Mouse (Mus musculus) ES-E14 (cell line): ENCODE measurements around the gene Dnajb14. TPM values are rescaled to one million over a fixed set of nuclear protein-coding genes. Genes with fewer than 3 reads are reported as not detected.
A peak's percentile ranks its signal among the peaks of the same experiment; 100 is the strongest.

Experiments used
- DNase-seq: peaks from one replicate; pipeline ENCODE4 v3.0.0-alpha.2; 2013; ENCODE audit warnings: low read depth, low spot score
- H3K27ac ChIP-seq: 2 replicates; pipeline ENCODE4 v1.5.1; 2012; ENCODE audit warnings: low read depth, mild to moderate bottlenecking, low read length, moderate library complexity, mixed read lengths; ENCODE audit not compliant: poor library complexity, insufficient read depth, severe bottlenecking
- H3K36me3 ChIP-seq: 2 replicates; pipeline ENCODE4 v1.6.1; 2012; ENCODE audit warnings: mild to moderate bottlenecking, low read length, moderate library complexity, mixed read lengths; ENCODE audit not compliant: control insufficient read depth, poor library complexity, insufficient read depth, severe bottlenecking
- H3K4me1 ChIP-seq, 2 experiments: fragments of 150-350 bp in 1 of 2; sonication (generic) in 1 of 2; 2 replicates each; pipeline ENCODE4 v1.6.1; 2012; ENCODE audit warnings: low read length in 2 of 2, mild to moderate bottlenecking in 1 of 2, mixed read lengths in 1 of 2; ENCODE audit not compliant: control insufficient read depth in 2 of 2, insufficient read depth in 2 of 2, poor library complexity in 1 of 2
- H3K4me3 ChIP-seq, 2 experiments: fragments of 150-350 bp in 1 of 2; sonication (generic) in 1 of 2; 2 replicates each; pipeline ENCODE4 v1.5.1; 2012; ENCODE audit warnings: low read length in 2 of 2, low read depth in 1 of 2, mild to moderate bottlenecking in 1 of 2, mixed read lengths in 1 of 2; ENCODE audit not compliant: insufficient read depth in 1 of 2, poor library complexity in 1 of 2, severe bottlenecking in 1 of 2
- H3K9ac ChIP-seq: 2 replicates; pipeline ENCODE4 v1.6.1; 2012; ENCODE audit warnings: low read depth, mild to moderate bottlenecking, low read length, mixed read lengths; ENCODE audit not compliant: poor library complexity, insufficient read depth, severe bottlenecking
- H3K9me3 ChIP-seq: fragments of 150-350 bp; sonication (generic); 2 replicates; pipeline ENCODE4 v1.6.1; 2012; ENCODE audit warnings: low read depth, mild to moderate bottlenecking, low read length; ENCODE audit not compliant: control insufficient read depth, insufficient read depth
- CHD2 ChIP-seq: IDR thresholded peaks from 2 replicates; pipeline ENCODE4 v1.6.1; 2014; ENCODE audit warnings: mild to moderate bottlenecking, low read depth, low read length, inconsistent platforms
- HCFC1 ChIP-seq: IDR thresholded peaks from 2 replicates; pipeline ENCODE4 v1.6.1; 2012; ENCODE audit warnings: low read length, inconsistent platforms, borderline replicate concordance; ENCODE audit not compliant: insufficient read depth
- MAFK ChIP-seq: IDR thresholded peaks from 2 replicates; pipeline ENCODE4 v1.6.1; 2014; ENCODE audit warnings: mild to moderate bottlenecking, low read depth, low read length, inconsistent platforms; ENCODE audit not compliant: insufficient read depth
- ZC3H11A ChIP-seq: IDR thresholded peaks from 2 replicates; pipeline ENCODE4 v1.6.1; 2012; ENCODE audit warnings: low read depth, mild to moderate bottlenecking, inconsistent platforms, low read length, borderline replicate concordance
- ZNF384 ChIP-seq: IDR thresholded peaks from 2 replicates; pipeline ENCODE4 v1.6.1; 2012; ENCODE audit warnings: low read depth, low read length, inconsistent platforms
- in situ Hi-C, 2 experiments: fragments of 600-800 bp; cut with MboI; formaldehyde crosslinking; loops; one replicate each; pipeline ENCODE4 v1.15.1; 2025; ENCODE audit warnings: low sequenced_read_pairs in 2 of 2, inconsistent platforms in 1 of 2; ENCODE audit not compliant: unreplicated experiment in 2 of 2
- total RNA-seq: library from RNA; depleted of rRNA; stranded (reverse); fragments of 300-350 nt; gene quantifications from 2 replicates; pipeline ENCODE4 v1.2.3, GENCODE M21; 2012

The Dnajb14 gene
- total RNA-seq, 1 experiment: 5.1 TPM

GRCm38 (mm10) chr3:137869395-137869794 is 1.9 kb downstream of the Dnajb14 start:
- TF ChIP-seq ZC3H11A: no peak
- no peak for TF ChIP-seq MAFK
- TF ChIP-seq CHD2: no peak
- no peak for TF ChIP-seq HCFC1
- no peak for TF ChIP-seq ZNF384
- DNase-seq: no peak

GRCm38 (mm10) chr3:137879313-137879712 is 11.8 kb downstream of the Dnajb14 start:
- H3K4me3 ChIP-seq: no peak overlapping the region
- no peak overlapping the region for H3K27ac ChIP-seq
- H3K9ac ChIP-seq: no peak overlapping the region
- H3K36me3 ChIP-seq: no peaks in the 10 kb centered on the region
- no peaks in the 10 kb centered on the region for H3K9me3 ChIP-seq
- in situ Hi-C loops: no loop called here
- peaks cover 0 to 6% of the 10 kb centered on the region in 2 experiments; a peak in 1 of 4 replicates for H3K4me1 ChIP-seq
- TF ChIP-seq ZC3H11A: no peak
- TF ChIP-seq HCFC1: no peak
- peak; percentile 92 for TF ChIP-seq MAFK
- TF ChIP-seq ZNF384: no peak
- TF ChIP-seq CHD2: no peak
- DNase-seq: no peak

More at GRCm38 (mm10) chr3:137869395-137869794, 1.9 kb downstream of the Dnajb14 start:
- in situ Hi-C loops: no loop called here
- Histone ChIP-seq H3K4me3 (no peak overlapping the region), H3K9ac (no peak overlapping the region), H3K4me1 (no peaks in the 10 kb centered on the region), H3K9me3 (no peaks in the 10 kb centered on the region), H3K27ac (no peak overlapping the region), H3K36me3 (peaks cover 7% of the 10 kb centered on the region)

- DNase-seq: no peak
- Histone ChIP-seq H3K4me1 (peaks cover 2 to 6% of the 10 kb centered on the region in 2 experiments; a peak in 2 of 4 replicates), H3K27ac (peak overlapping the region; percentile 45; the same call in 1 of the 2 replicates), H3K36me3 (no peaks in the 10 kb centered on the region), H3K4me3 (no peak overlapping the region), H3K9me3 (no peaks in the 10 kb centered on the region), H3K9ac (no peak overlapping the region)
- in situ Hi-C loops: no loop called here
- TF ChIP-seq ZNF384 (no peak), HCFC1 (no peak), ZC3H11A (no peak), MAFK (no peak), CHD2 (no peak)
These were observed 12.8 kb downstream of the Dnajb14 start for GRCm38 (mm10) chr3:137880109-137880748.

- no peaks in the 10 kb centered on the region for H3K9me3 ChIP-seq
- H3K36me3 ChIP-seq: no peaks in the 10 kb centered on the region
- in situ Hi-C loops: no loop called here
- H3K4me1 ChIP-seq: peaks cover 2 to 6% of the 10 kb centered on the region in 2 experiments; a peak in 2 of 4 replicates
- no peak for DNase-seq
- H3K9ac ChIP-seq: no peak overlapping the region
- TF ChIP-seq CHD2 (no peak), MAFK (peak; percentile 89)
- H3K4me3 ChIP-seq: no peak overlapping the region
- no peak overlapping the region for H3K27ac ChIP-seq
These were observed 13.6 kb downstream of the Dnajb14 start for GRCm38 (mm10) chr3:137881093-137881492.

- Histone ChIP-seq H3K9me3 (no peaks in the 10 kb centered on the region), H3K27ac (no peak overlapping the region), H3K4me3 (no peak overlapping the region), H3K36me3 (no peaks in the 10 kb centered on the region), H3K9ac (no peak overlapping the region), H3K4me1 (peaks cover 2 to 12% of the 10 kb centered on the region in 2 experiments; a peak in 3 of 4 replicates)
- DNase-seq: no peak
- TF ChIP-seq MAFK: no peak
- TF ChIP-seq ZC3H11A: no peak
- no peak for TF ChIP-seq HCFC1
- TF ChIP-seq ZNF384: no peak
- TF ChIP-seq CHD2: no peak
- in situ Hi-C loops: no loop called here
These were observed 20.5 kb downstream of the Dnajb14 start for GRCm38 (mm10) chr3:137887961-137888360.
